Mouse (Mus musculus) lung, embryonic 14.5 days (tissue): ENCODE results near the gene Trim34b. TPM values are rescaled to one million over a fixed set of nuclear protein-coding genes. Genes with fewer than 3 reads are reported as not detected.
"Not testable (repeated sequence)": the region's sequence is repeated elsewhere in the genome, so short reads cannot be mapped to it uniquely, and the experiment has no call there.

ENCODE experiments used
- ATAC-seq: fragments of 200-750 bp; cut with Nextera tagmentation; 2 replicates; pipeline ENCODE4 v1.8.0; 2017; ENCODE audit warnings: mild to moderate bottlenecking, moderate TSS enrichment, moderate library complexity; ENCODE audit not compliant: insufficient read depth
- DNase-seq: peaks from one replicate; pipeline ENCODE4 v3.0.0-alpha.2; 2015
- H3K27ac ChIP-seq: fragments of 300-500 bp; sonication (generic); 2 replicates; pipeline ENCODE4 v1.5.1; 2014; ENCODE audit warnings: low read depth, mild to moderate bottlenecking, moderate library complexity
- H3K27me3 ChIP-seq: fragments of 300-500 bp; sonication (generic); 2 replicates; pipeline ENCODE4 v1.6.1; 2014; ENCODE audit warnings: low read length, control low read depth; ENCODE audit not compliant: insufficient read depth
- H3K36me3 ChIP-seq: fragments of 300-500 bp; sonication (generic); 2 replicates; pipeline ENCODE4 v1.6.1; 2014; ENCODE audit warnings: control low read depth; ENCODE audit not compliant: insufficient read depth
- H3K4me1 ChIP-seq: fragments of 300-500 bp; sonication (generic); 2 replicates; pipeline ENCODE4 v1.6.1; 2014; ENCODE audit warnings: antibody characterized with exemption, control low read depth; ENCODE audit not compliant: insufficient read depth
- H3K4me2 ChIP-seq: fragments of 300-500 bp; sonication (generic); 2 replicates; pipeline ENCODE4 v1.6.1; 2014; ENCODE audit warnings: mild to moderate bottlenecking
- H3K4me3 ChIP-seq: fragments of 300-500 bp; sonication (generic); 2 replicates; pipeline ENCODE4 v1.5.1; 2014; ENCODE audit warnings: low read depth, low read length
- H3K9ac ChIP-seq: fragments of 300-500 bp; sonication (generic); 2 replicates; pipeline ENCODE4 v1.6.1; 2014
- H3K9me3 ChIP-seq: fragments of 300-500 bp; sonication (generic); 2 replicates; pipeline ENCODE4 v1.6.1; 2016; ENCODE audit warnings: low read depth, low read length, control low read depth
- CTCF ChIP-seq: IDR thresholded peaks from 2 replicates; pipeline ENCODE4 v1.5.1; 2016; ENCODE audit warnings: antibody characterized with exemption, low read depth
- WGBS: fragments of 180-500 bp; shearing (Covaris S2); extraction: QIAGEN DNeasy Blood & Tissue Kit; methylation state at CpG from one replicate; pipeline ENCODE4 v1.1.7; 2014; 5-methylcytosine and 5-hydroxymethylcytosine counted together
- polyA plus RNA-seq: library from polyadenylated mRNA; unstranded; fragments of >200 nt; fragmentation: Nextera tagmentation; extraction: Ambion mirVana; gene quantifications from 2 replicates; pipeline ENCODE4 v1.2.1, GENCODE M21; 2014

The Trim34b gene
- polyA plus RNA-seq = not detected in 2 replicates

DNA sequence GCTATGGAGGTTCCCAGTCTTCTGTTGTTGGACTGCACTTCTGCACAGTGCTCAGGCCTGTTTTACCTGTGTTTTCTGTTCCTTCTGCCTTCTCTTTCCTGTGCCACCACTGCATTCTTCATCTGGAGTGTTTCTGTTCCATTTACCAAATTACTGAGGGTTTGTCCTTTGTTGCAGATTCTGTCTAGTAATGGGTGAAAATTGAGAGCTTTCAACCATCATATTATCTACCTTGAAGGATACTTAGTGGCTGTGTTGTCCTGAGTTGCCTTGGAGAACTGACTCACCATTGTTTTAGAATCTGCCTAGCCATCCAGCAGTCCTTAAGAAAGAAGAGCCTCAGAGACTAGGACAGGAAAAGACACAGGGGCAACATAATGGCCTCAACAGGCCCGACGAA, at the start of gene Trim34b:
Gene Trim34b (plus strand): TSS at position 301 of the 400 bp plus-strand sequence.
- H3K27ac ChIP-seq, ATAC-seq, H3K27me3 ChIP-seq, H3K4me3 ChIP-seq, H3K9me3 ChIP-seq, H3K4me2 ChIP-seq, H3K9ac ChIP-seq, H3K36me3 ChIP-seq, DNase-seq, H3K4me1 ChIP-seq: not testable (repeated sequence)
- WGBS = 92% methylated on average over 2 of the region's 2 CpGs

DNA sequence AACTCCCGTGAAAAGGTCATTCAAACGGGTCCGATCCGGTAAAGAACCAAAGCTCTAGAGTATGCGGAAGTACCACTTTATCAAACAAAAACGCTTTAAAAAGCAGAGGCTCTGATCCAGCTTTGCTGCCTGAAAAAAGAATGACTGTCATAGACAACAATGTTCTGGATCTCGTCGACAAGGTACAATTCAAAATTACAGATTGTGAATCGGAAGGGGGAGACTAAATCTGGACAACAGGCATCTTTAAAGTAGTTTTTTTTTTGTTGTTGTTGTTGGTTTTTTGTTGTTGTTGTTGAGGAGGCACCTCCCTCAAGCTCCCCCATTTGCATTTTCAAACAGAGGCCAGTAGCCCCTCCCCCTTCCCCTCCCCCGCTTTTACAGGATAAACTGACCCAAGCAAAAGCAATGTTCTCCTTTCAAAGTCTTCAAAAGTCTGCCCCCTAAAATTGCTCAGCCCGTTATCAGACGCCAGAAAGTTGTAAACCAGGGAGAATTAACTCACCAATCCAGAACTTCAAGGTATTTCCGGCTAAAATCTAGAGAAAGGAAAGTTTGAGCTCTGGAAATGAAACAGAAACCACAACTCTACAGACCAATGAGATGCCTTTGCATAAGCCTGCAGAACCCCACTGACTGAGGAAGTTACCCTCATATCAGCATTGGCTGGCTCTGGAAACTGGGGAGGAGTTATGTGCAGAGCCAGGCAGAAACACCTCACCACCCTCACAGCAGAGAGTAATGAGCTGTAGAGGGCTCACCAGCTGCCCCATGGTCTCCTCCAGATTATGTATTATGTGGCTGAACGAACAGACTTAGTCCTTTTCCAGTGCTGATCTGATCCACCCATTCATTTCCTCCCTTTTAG, 41.5 kb upstream of the Trim34b start, which contains the start of gene Trim5:
Gene Trim5 (minus strand): TSS at position 519 of the 868 bp plus-strand sequence.
- WGBS = 35% methylated on average over 14 of the region's 14 CpGs
- Histone ChIP-seq H3K4me3 (0 out of 2 replicates have a peak within 1 kb of the TSS, but pooled peaks have one; percentile 1), H3K4me2 (peak within 1 kb of the TSS; percentile 26)
- not testable (repeated sequence) for H3K27ac ChIP-seq, H3K9me3 ChIP-seq, H3K4me1 ChIP-seq, DNase-seq, H3K9ac ChIP-seq, H3K27me3 ChIP-seq, H3K36me3 ChIP-seq
- ATAC-seq = peak; percentile 96

DNA sequence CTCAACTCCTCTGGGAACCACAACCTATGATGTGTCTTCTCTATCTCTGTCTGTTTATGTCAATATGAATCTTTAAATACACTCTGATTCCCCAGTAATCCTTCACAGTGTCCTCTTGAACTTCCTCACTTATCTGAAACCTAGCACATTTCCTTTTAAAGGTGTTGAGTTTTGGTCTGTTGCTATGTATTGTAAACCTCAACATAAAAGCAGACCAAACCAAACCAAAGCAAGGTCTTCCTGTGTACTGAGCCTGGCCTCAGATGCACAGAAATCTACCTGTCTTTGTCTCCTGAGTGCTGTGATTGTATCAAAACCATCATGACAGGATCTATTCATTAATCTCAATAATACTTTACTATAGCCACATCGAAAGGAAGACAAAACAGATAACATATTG, 38.6 kb upstream of the Trim34b start:
- Histone ChIP-seq H3K9ac (no peak overlapping the region), H3K9me3 (no peaks in the 10 kb centered on the region), H3K4me2 (no peak overlapping the region), H3K27me3 (no peaks in the 10 kb centered on the region), H3K4me3 (no peak overlapping the region), H3K4me1 (no peaks in the 10 kb centered on the region), H3K27ac (no peak overlapping the region), H3K36me3 (no peaks in the 10 kb centered on the region)
- DNase-seq = no peak
- no peak for ATAC-seq
- no peak for TF ChIP-seq CTCF
- WGBS = 86% methylated on average over 1 of the region's 1 CpGs

DNA sequence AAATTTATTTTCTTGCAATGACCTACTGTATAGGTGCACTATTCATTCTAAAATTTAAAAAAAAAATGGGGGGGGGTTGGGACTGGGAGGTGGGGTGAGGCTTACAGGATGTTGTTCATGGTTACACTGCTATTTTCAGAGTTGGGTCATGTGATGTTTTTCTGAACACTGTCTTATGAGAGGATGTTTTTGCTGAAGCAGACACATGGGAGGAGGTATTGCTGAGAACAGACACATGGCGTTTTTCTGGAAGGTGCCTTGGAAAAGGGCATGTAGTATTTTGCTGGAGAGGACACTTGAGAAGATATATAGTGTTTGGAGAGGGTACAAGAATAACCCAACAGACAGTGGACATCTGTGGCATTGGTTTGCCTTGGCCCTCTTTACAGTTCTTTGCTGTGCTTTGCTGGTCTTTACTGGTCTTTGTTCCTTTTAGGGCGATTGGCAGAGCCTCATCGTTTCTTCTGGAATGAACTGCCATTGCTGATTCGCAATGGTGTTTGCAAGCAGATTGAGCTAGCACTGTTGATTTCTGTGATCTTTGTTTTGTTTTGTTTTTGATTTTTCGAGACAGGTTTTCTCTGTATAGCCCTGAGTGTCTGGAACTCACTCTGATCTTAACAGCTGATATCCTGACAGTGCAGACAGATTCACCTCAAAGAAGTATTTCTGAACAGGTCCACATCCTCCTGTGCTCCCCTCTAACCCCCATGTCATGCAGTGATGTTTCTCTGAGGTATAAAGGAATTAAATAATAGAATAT, 37.5 kb upstream of the Trim34b start:
- H3K27me3 ChIP-seq = no peaks in the 10 kb centered on the region
- H3K4me1 ChIP-seq = no peaks in the 10 kb centered on the region

DNA sequence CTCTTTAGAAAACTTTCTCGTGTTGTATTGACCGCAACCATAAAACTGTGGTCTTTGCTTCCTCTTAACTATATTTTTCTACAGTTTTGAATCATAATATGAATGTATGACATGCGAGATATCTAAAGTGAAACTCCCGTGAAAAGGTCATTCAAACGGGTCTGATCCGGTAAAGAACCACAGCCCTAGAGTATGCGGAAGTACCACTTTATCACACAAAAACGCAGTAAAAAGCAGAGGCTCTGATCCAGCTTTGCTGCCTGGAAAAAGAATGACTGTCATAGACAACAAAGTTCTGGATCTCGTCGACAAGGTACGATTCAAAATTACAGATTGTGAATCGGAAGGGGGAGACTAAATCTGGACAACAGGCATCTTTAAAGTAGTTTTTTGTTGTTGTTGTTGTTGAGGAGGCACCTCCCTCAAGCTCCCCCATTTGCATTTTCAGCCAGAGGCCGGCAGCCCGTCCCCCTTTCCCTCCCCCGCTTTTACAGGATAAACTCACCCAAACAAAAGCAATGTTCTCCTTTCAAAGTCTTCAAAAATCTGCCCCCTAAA, 14.4 kb upstream of the Trim34b start:
- Histone ChIP-seq H3K9ac (peak overlapping the region; percentile 41), H3K27ac (no peak overlapping the region), H3K27me3 (no peaks in the 10 kb centered on the region), H3K4me2 (peak overlapping the region; percentile 58), H3K4me3 (peak overlapping the region; percentile 39), H3K9me3 (no peaks in the 10 kb centered on the region), H3K36me3 (no peaks in the 10 kb centered on the region), H3K4me1 (no peaks in the 10 kb centered on the region)
- 8% methylated on average over 15 of the region's 15 CpGs for WGBS
- peak; percentile 44 for DNase-seq
- ATAC-seq = peak; percentile 64
- TF ChIP-seq CTCF = no peak

More for the DNA sequence above, 37.5 kb upstream of the Trim34b start:
- H3K36me3 ChIP-seq = no peaks in the 10 kb centered on the region
- H3K4me2 ChIP-seq = no peak overlapping the region
- no peaks in the 10 kb centered on the region for H3K9me3 ChIP-seq
- no peak for TF ChIP-seq CTCF
- H3K9ac ChIP-seq = no peak overlapping the region
- H3K4me3 ChIP-seq = no peak overlapping the region
- no peak overlapping the region for H3K27ac ChIP-seq
- WGBS = 75% methylated on average over 5 of the region's 5 CpGs
- no peak for ATAC-seq
- DNase-seq = no peak

DNA sequence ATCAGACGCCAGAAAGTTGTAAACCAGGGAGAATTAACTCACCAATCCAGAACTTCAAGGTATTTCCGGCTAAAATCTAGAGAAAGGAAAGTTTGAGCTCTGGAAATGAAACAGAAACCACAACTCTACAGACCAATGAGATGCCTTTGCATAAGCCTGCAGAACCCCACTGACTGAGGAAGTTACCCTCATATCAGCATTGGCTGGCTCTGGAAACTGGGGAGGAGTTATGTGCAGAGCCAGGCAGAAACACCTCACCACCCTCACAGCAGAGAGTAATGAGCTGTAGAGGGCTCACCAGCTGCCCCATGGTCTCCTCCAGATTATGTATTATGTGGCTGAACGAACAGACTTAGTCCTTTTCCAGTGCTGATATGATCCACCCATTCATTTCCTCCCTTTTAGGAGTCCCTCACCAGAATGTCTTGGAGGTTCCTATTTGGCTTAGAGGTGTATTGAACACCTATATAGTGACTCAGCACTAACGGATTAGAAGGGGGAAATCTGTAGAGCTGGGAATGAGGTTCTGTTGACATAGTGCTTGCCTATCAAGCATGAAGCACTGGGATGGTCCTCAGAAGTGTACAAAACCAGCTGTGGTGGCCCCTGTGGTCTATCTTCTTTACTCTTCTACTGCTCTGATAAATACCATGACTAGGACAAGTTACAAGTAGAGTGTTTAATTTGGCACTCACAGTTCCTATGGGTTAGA, 13.7 kb upstream of the Trim34b start, which contains the start of gene Trim12a:
Gene Trim12a (minus strand): TSS at position 98 of the 712 bp plus-strand sequence.
- not testable (repeated sequence) for H3K36me3 ChIP-seq, H3K4me1 ChIP-seq, H3K27ac ChIP-seq, DNase-seq, H3K9me3 ChIP-seq, H3K27me3 ChIP-seq
- Histone ChIP-seq H3K9ac (peak within 1 kb of the TSS; percentile 41), H3K4me2 (peak within 1 kb of the TSS; percentile 58), H3K4me3 (peak within 1 kb of the TSS; percentile 39)
- WGBS = 20% methylated on average over 4 of the region's 4 CpGs
- ATAC-seq = peak; percentile 92
